Mouse (Mus musculus) midbrain, embryonic 13.5 days (tissue): Measurements from ENCODE around the gene Fut11. TPM values are rescaled to one million over a fixed set of nuclear protein-coding genes. Genes with fewer than 3 reads are reported as not detected.

Experiments used
- ATAC-seq: fragments of 200-750 bp; cut with Nextera tagmentation; 2 replicates; pipeline ENCODE4 v1.8.0; 2017; ENCODE audit warnings: mild to moderate bottlenecking, moderate TSS enrichment, moderate library complexity
- H3K27ac ChIP-seq: fragments of 300-500 bp; sonication (generic); 2 replicates; pipeline ENCODE4 v1.5.1; 2015; ENCODE audit warnings: inconsistent platforms, mild to moderate bottlenecking, moderate library complexity
- H3K27me3 ChIP-seq: fragments of 300-500 bp; sonication (generic); 2 replicates; pipeline ENCODE4 v1.6.1; 2015; ENCODE audit warnings: mild to moderate bottlenecking, inconsistent platforms
- H3K36me3 ChIP-seq: fragments of 300-500 bp; sonication (generic); 2 replicates; pipeline ENCODE4 v1.6.1; 2015; ENCODE audit warnings: mild to moderate bottlenecking, inconsistent platforms
- H3K4me1 ChIP-seq: fragments of 300-500 bp; sonication (generic); replicated peaks from 2 replicates; pipeline ENCODE4 v1.6.1; 2015; ENCODE audit warnings: inconsistent platforms
- H3K4me2 ChIP-seq: fragments of 300-500 bp; sonication (generic); replicated peaks from 2 replicates; pipeline ENCODE4 v1.6.1; 2015; ENCODE audit warnings: moderate library complexity, mild to moderate bottlenecking, inconsistent platforms
- H3K4me3 ChIP-seq: fragments of 300-500 bp; sonication (generic); replicated peaks from 2 replicates; pipeline ENCODE4 v1.5.1; 2015; ENCODE audit warnings: mild to moderate bottlenecking, inconsistent platforms
- H3K9ac ChIP-seq: fragments of 300-500 bp; sonication (generic); replicated peaks from 2 replicates; pipeline ENCODE4 v1.6.1; 2015; ENCODE audit warnings: mild to moderate bottlenecking, inconsistent platforms
- H3K9me3 ChIP-seq: fragments of 300-500 bp; sonication (generic); 2 replicates; pipeline ENCODE4 v1.6.1; 2016; ENCODE audit warnings: mild to moderate bottlenecking, inconsistent platforms
- WGBS: fragments of 180-500 bp; shearing (Covaris S2); methylation state at CpG from one replicate; pipeline ENCODE4 v1.1.7; 2015; 5-methylcytosine and 5-hydroxymethylcytosine counted together
- polyA plus RNA-seq: library from polyadenylated mRNA; unstranded; fragments of >200 nt; fragmentation: Nextera tagmentation; extraction: Ambion mirVana; gene quantifications from 2 replicates; pipeline ENCODE4 v1.2.1, GENCODE M21; 2015

The Fut11 gene
- 22.7 and 26.0 TPM in 2 replicates for polyA plus RNA-seq

DNA sequence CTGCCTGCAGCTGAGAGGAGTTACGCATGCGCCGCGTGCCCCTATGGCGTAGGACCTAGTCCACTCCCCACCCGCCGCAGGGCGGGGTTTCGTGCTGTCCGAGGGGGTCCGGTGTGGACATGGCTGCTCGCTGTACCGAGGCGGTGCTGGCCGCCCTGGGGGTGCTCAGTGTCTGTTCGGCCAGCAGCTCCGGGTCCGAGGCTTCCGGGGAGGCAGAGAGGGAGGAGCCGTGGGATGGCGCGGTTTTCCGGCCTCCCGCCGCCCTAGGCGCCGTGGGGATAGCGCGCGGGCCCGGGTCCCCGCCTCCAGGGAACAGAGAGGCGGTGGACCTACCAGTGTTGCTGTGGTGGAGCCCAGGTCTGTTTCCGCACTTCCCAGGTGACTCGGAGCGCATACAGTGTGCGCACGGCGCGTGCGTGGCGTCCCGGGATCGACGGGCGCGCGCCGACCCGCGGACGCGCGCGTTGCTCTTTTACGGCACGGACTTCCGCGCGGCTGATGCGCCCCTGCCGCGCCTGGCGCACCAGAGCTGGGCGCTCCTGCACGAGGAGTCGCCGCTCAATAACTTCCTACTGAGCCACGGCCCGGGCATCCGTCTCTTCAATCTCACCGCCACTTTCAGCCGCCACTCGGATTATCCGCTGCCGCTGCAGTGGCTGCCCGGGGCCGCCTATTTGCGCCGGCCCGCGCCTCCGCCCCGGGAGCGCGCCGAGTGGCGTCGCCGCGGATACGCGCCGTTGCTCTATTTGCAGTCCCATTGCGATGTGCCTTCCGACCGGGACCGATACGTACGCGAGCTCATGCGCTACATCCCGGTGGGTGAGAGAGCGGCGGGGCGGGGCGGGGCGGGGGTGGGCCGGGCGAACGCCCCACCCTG lies at the start of gene Fut11:
TSS of gene Fut11 (plus strand) at position 85 of the 877 bp plus-strand sequence.
- ATAC-seq, result peak; percentile 95
- Histone ChIP-seq H3K36me3 (peaks cover 51% of the 10 kb centered on the region), H3K4me1 (peaks cover 52% of the 10 kb centered on the region), H3K9me3 (no peaks in the 10 kb centered on the region), H3K4me3 (peak within 1 kb of the TSS; percentile 83), H3K27ac (peak within 1 kb of the TSS; percentile 98), H3K27me3 (no peaks in the 10 kb centered on the region), H3K9ac (peak within 1 kb of the TSS; percentile 89), H3K4me2 (peak within 1 kb of the TSS; percentile 88)
- under 1% methylated on average over 106 of the region's 111 CpGs for WGBS

DNA sequence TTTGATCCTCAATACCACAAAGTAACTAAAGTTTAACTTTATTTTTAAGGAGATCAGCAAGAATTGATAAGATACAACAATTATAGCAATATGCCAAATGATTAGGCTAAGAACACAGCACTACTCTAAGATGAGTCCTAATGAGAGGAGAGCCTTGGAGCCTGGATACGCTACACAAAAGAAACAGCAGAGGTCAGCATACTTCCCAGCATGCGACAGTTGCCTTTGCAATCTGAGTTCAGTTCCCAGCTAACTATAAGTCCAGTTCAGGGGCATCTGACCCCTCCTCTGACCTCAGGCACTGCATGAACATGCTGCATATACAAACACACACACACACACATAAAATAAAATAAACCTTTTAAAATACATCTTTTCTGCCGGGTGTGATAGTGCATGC lies 49.2 kb upstream of the Fut11 start:
- H3K27ac ChIP-seq, result no peak overlapping the region
- no peaks in the 10 kb centered on the region for H3K27me3 ChIP-seq
- no peaks in the 10 kb centered on the region for H3K9me3 ChIP-seq
- no peak overlapping the region for H3K9ac ChIP-seq
- ATAC-seq, result no peak
- peaks cover 8% of the 10 kb centered on the region for H3K4me1 ChIP-seq
- 39% methylated on average over 3 of the region's 3 CpGs for WGBS
- no peak overlapping the region for H3K4me2 ChIP-seq
- no peaks in the 10 kb centered on the region for H3K36me3 ChIP-seq
- H3K4me3 ChIP-seq, result no peak overlapping the region

DNA sequence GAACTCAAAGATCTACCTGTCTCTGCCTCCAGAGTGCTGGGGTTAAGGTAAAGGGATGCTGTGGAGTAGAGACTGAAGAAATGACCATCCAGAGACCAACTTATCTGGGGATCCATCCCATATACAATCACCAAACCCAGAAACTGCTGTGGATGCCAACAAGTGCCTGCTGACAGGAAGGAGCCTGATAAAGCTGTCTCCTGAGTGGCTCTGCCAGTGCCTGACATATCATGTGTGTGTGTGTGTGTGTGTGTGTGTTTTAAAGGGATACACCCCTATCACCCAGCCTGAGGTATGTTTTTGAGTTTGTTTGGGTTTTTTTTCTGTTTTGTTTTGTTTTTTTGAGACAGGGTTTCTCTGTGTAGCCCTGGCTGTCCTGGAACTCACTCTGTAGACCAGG lies 48.4 kb upstream of the Fut11 start:
- H3K27me3 ChIP-seq, result no peaks in the 10 kb centered on the region
- H3K4me3 ChIP-seq, result no peak overlapping the region
- H3K9me3 ChIP-seq, result no peaks in the 10 kb centered on the region
- H3K4me2 ChIP-seq, result no peak overlapping the region
- peaks cover 8% of the 10 kb centered on the region for H3K4me1 ChIP-seq
- H3K27ac ChIP-seq, result no peak overlapping the region
- ATAC-seq, result no peak
- H3K9ac ChIP-seq, result no peak overlapping the region
- no peaks in the 10 kb centered on the region for H3K36me3 ChIP-seq

DNA sequence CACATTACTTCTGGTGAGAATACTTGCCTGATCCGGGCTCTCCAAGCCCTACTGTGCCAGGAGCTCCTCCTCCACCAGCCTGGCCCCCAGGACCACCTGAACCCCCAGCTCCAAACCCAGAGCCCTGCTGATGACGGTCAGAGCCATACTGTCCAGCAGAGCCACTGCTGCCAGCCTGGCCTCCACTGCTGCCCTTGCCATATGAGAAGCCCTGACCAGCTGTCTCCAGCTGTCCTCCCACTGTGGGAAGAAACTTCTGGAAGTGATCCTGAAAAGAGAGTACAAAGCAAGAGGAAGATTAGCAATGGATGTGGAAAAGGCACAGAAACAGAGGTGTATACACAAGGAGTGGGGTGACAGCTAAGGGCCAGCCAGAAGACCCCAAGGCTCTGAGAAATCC lies 43.8 kb upstream of the Fut11 start:
- Histone ChIP-seq H3K36me3 (no peaks in the 10 kb centered on the region), H3K4me2 (no peak overlapping the region)
- no peak for ATAC-seq

DNA sequence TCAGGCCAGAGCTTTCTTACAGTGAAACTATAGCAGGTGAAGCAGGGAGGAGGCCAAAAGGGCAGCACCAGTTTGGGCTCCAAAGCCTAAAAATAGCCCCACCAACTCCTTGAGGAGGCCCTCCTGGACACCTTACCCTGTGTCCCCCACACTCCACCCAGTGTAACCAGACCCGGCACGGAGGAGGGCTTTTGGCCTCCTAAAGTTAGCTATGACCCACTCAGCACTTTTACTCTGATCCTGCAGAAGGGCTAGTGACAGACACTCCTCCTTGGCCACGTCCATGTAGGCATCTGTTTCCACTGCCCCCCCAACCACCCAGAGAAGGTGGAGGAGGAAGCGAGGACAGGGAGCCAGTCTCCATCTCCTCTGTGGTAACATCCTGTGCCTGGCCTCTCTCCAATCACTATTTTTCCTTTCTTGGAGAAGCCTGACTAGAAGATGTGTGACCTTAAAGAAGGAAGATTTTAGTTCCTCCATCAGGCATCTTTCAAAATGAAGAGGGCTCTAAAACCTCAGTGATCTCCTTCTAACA lies 43.0 kb upstream of the Fut11 start:
- H3K27me3 ChIP-seq, result no peaks in the 10 kb centered on the region
- no peak overlapping the region for H3K4me2 ChIP-seq
- ATAC-seq, result no peak
- H3K4me1 ChIP-seq, result no peaks in the 10 kb centered on the region
- 65% methylated on average over 4 of the region's 4 CpGs for WGBS
- no peaks in the 10 kb centered on the region for H3K9me3 ChIP-seq
- no peak overlapping the region for H3K9ac ChIP-seq
- H3K27ac ChIP-seq, result no peak overlapping the region
- H3K4me3 ChIP-seq, result no peak overlapping the region
- no peaks in the 10 kb centered on the region for H3K36me3 ChIP-seq

More for the DNA sequence above, 43.8 kb upstream of the Fut11 start:
- Histone ChIP-seq H3K4me1 (no peaks in the 10 kb centered on the region), H3K27me3 (no peaks in the 10 kb centered on the region), H3K9me3 (no peaks in the 10 kb centered on the region), H3K27ac (no peak overlapping the region), H3K9ac (no peak overlapping the region), H3K4me3 (no peak overlapping the region)
- WGBS, result 68% methylated on average over 2 of the region's 2 CpGs

DNA sequence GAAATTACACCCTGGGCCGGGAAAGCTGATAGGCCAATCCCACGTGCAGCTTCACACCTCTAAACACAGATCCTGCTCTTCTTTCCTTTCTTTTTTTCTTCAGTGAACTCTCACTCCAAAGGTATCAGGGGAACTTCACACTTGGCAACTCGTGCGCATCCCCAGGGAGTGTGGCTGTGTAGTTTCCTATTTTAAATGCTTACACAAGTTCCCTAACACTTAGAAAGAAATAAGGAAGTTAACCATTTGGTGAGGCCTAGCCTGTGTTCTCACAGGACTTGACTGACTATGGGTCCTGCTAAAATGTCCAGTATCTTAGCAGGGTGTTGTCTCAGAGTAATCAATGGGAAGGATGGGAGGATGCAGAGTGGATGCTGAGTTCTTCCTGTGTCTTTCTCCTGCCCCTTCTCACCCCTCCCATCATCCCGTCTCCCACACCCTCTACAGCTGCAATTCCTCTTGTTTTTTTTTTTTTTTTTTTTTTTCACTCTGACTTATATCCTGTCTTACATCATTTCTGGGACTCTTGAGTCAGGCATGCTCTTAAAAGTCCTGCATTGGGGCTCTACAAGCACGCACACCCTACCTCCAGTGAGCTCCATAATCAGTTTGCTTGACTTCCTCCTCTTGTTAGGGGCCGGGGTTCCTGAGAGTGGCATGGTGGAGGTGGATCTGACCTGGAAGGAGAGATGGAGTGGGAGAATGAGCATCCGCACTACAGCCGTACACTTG lies 39.9 kb upstream of the Fut11 start:
- 81% methylated on average over 9 of the region's 9 CpGs for WGBS

GRCm38 (mm10) chr14:20655731-20656130 lies 39.0 kb upstream of the Fut11 start:
- Histone ChIP-seq H3K27ac (no peak overlapping the region), H3K4me1 (peaks cover 3% of the 10 kb centered on the region), H3K4me3 (no peak overlapping the region), H3K36me3 (no peaks in the 10 kb centered on the region), H3K9ac (no peak overlapping the region), H3K9me3 (no peaks in the 10 kb centered on the region), H3K27me3 (0 out of 2 replicates have a peak, but pooled peaks cover 5% of the 10 kb centered on the region), H3K4me2 (no peak overlapping the region)
- ATAC-seq, result no peak
- 81% methylated on average over 9 of the region's 9 CpGs for WGBS

More for the DNA sequence above, 39.9 kb upstream of the Fut11 start:
- H3K36me3 ChIP-seq, result no peaks in the 10 kb centered on the region
- H3K4me1 ChIP-seq, result no peaks in the 10 kb centered on the region
- no peak for ATAC-seq
- H3K4me2 ChIP-seq, result no peak overlapping the region
- no peak overlapping the region for H3K4me3 ChIP-seq
- H3K9ac ChIP-seq, result no peak overlapping the region
- H3K9me3 ChIP-seq, result no peaks in the 10 kb centered on the region
- no peak overlapping the region for H3K27ac ChIP-seq
- 0 out of 2 replicates have a peak, but pooled peaks cover 2% of the 10 kb centered on the region for H3K27me3 ChIP-seq

GRCm38 (mm10) chr14:20656361-20656760 lies 38.4 kb upstream of the Fut11 start, which contains the start of gene Myoz1:
Myoz1 (minus strand) TSS chr14:20656540.
- no peak within 1 kb of the TSS for H3K4me3 ChIP-seq
- no peak within 1 kb of the TSS for H3K4me2 ChIP-seq
- WGBS, result 34% methylated on average over 11 of the region's 11 CpGs
- H3K4me1 ChIP-seq, result peaks cover 4% of the 10 kb centered on the region
- no peaks in the 10 kb centered on the region for H3K9me3 ChIP-seq
- no peak within 1 kb of the TSS for H3K9ac ChIP-seq
- H3K27me3 ChIP-seq, result 0 out of 2 replicates have a peak, but pooled peaks cover 5% of the 10 kb centered on the region
- no peak for ATAC-seq
- no peak within 1 kb of the TSS for H3K27ac ChIP-seq
- no peaks in the 10 kb centered on the region for H3K36me3 ChIP-seq

DNA sequence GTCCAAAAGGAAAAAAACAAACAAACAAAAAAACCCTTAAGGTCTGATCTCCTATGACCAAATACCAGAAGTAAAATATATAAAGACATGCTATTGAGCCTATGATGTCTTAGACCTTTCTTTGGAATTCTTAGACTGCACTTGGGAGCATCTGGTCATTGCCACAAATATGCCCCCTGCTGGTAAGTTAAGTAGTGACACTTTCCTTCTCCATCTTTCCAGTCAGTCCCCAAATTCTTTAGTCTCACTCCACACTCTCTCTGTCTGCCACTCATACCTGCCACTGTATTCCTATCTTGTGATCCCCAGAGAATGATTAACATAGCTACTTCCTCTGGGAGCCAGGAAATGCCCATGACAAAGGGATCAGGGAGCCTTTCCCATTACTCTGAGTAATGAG lies 36.4 kb upstream of the Fut11 start:
- peaks cover 16% of the 10 kb centered on the region for H3K4me1 ChIP-seq
- peaks cover 21% of the 10 kb centered on the region for H3K27me3 ChIP-seq
- no peak for ATAC-seq
- H3K27ac ChIP-seq, result no peak overlapping the region
- no peaks in the 10 kb centered on the region for H3K36me3 ChIP-seq
- no peak overlapping the region for H3K9ac ChIP-seq
- H3K4me3 ChIP-seq, result no peak overlapping the region
- no peak overlapping the region for H3K4me2 ChIP-seq
- no peaks in the 10 kb centered on the region for H3K9me3 ChIP-seq

GRCm38 (mm10) chr14:20658902-20659301 lies 35.9 kb upstream of the Fut11 start:
- no peak for ATAC-seq
- no peak overlapping the region for H3K4me2 ChIP-seq
- no peaks in the 10 kb centered on the region for H3K9me3 ChIP-seq
- no peak overlapping the region for H3K27ac ChIP-seq
- WGBS, result 94% methylated on average over 6 of the region's 6 CpGs
- H3K9ac ChIP-seq, result no peak overlapping the region
- H3K27me3 ChIP-seq, result peaks cover 24% of the 10 kb centered on the region
- H3K4me3 ChIP-seq, result no peak overlapping the region
- H3K36me3 ChIP-seq, result no peaks in the 10 kb centered on the region
- H3K4me1 ChIP-seq, result peaks cover 16% of the 10 kb centered on the region

DNA sequence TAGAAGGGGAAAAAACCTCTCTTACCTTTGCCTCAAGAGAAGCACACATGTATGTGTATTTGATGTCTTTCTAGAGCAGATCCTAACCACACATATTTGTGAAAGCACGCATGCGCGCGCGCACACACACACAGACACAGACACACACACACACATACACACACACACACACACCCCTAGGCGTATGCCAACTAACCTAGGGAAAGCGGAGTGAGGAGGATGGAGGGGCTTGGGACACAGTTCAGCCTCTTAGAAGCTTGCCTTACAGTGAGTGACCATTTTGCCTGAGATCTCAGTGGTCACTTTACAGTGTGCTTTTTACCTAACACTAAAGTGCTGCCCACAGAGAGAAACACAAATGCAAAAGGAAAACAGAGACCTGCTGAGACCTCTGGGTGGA lies 35.1 kb upstream of the Fut11 start:
- ATAC-seq, result no peak
- Histone ChIP-seq H3K4me3 (no peak overlapping the region), H3K36me3 (no peaks in the 10 kb centered on the region), H3K4me2 (no peak overlapping the region), H3K9me3 (no peaks in the 10 kb centered on the region), H3K9ac (no peak overlapping the region), H3K4me1 (peaks cover 16% of the 10 kb centered on the region), H3K27ac (no peak overlapping the region), H3K27me3 (peaks cover 24% of the 10 kb centered on the region)
- WGBS, result 94% methylated on average over 7 of the region's 7 CpGs
